Mouse (Mus musculus): Measurements from ENCODE around the gene Dedd. TPM values are rescaled to one million over a fixed set of nuclear protein-coding genes. Genes with fewer than 3 reads are reported as not detected.

Dedd gene
- total and polyA plus RNA-seq, 2 experiments = 14.7 to 28.3 TPM

DNA sequence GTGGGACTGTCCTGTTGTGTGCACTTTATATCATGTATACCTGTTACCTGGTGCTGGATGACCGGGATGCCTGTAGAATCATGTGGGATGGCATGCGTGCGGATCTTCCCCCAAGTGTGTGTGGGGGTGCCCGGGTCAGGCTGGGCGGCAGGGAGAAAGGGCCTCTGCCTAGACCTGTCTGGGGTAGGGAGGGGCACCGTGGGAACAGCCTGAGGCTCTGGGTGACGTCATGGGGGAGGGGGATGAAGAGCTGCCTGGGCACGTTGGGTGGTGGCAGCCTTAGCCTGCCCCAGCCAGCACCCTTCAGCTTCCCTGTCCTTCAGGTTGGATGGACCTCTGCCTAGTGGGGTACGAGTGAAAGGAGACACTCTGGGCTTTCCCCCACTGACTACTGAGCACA, 55.4 kb downstream of the Dedd start:
- H3K36me3 ChIP-seq (ENCODE audit: control insufficient read depth, insufficient read depth, low read length) = no peaks in the 10 kb centered on the region
- no peak for DNase-seq (ENCODE audit: extremely low read depth, low read depth, low spot score)
- H3K4me3 ChIP-seq (ENCODE audit: insufficient read depth, low read depth, low read length) = no peak overlapping the region
- no peak overlapping the region for H3K27ac ChIP-seq (replicated peaks; ENCODE audit: insufficient read depth, low read depth, low read length)
- H3K9ac ChIP-seq (ENCODE audit: low read depth, low read length) = no peak overlapping the region
- no peaks in the 10 kb centered on the region for H3K79me2 ChIP-seq (ENCODE audit: control insufficient read depth, insufficient read depth, low read length)
- TF ChIP-seq CTCF (IDR thresholded peaks at IDR 0.05; ENCODE audit: low read depth, low read length) (no peak), POLR2A (IDR thresholded peaks at IDR 0.05; ENCODE audit: extremely low read depth, insufficient read depth, low read length) (no peak)
- no peaks in the 10 kb centered on the region for H3K27me3 ChIP-seq (ENCODE audit: control insufficient read depth, insufficient read depth, low read length)
- WGBS = 69% methylated on average over 9 of the region's 9 CpGs
- H3K4me1 ChIP-seq (ENCODE audit: control insufficient read depth, insufficient read depth, low read length) = no peaks in the 10 kb centered on the region

DNA sequence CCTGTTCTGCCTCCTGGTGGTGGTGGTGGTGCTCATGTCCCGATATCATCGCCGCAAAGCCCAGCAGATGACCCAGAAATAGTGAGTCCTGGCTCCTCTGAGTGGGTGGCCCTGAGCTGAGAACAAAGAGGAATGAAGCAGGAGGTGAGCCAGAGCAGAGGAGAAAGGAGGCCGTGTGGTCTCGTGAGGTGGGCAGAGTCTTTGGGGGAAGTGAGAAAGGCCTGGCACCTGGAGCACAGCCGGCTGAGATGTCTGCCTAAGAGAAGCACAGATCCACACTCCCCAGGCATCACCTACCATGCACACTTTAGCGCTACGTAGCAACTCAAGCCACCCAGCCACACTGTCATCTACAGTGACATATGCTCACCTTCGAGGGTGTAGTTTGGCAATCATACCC, 56.2 kb downstream of the Dedd start:
- H3K79me2 ChIP-seq (ENCODE audit: control insufficient read depth, insufficient read depth, low read length) = no peaks in the 10 kb centered on the region
- no peak for TF ChIP-seq POLR2A (IDR thresholded peaks at IDR 0.05; ENCODE audit: extremely low read depth, insufficient read depth, low read length)
- no peaks in the 10 kb centered on the region for H3K36me3 ChIP-seq (ENCODE audit: control insufficient read depth, insufficient read depth, low read length)
- 73% methylated on average over 9 of the region's 9 CpGs for WGBS
- H3K4me3 ChIP-seq (ENCODE audit: insufficient read depth, low read depth, low read length) = no peak overlapping the region
- H3K4me1 ChIP-seq (ENCODE audit: control insufficient read depth, insufficient read depth, low read length) = no peaks in the 10 kb centered on the region
- H3K27ac ChIP-seq (replicated peaks; ENCODE audit: insufficient read depth, low read depth, low read length) = no peak overlapping the region
- DNase-seq (ENCODE audit: extremely low read depth, low read depth, low spot score) = no peak
- no peak overlapping the region for H3K9ac ChIP-seq (ENCODE audit: low read depth, low read length)
- no peaks in the 10 kb centered on the region for H3K27me3 ChIP-seq (ENCODE audit: control insufficient read depth, insufficient read depth, low read length)

DNA sequence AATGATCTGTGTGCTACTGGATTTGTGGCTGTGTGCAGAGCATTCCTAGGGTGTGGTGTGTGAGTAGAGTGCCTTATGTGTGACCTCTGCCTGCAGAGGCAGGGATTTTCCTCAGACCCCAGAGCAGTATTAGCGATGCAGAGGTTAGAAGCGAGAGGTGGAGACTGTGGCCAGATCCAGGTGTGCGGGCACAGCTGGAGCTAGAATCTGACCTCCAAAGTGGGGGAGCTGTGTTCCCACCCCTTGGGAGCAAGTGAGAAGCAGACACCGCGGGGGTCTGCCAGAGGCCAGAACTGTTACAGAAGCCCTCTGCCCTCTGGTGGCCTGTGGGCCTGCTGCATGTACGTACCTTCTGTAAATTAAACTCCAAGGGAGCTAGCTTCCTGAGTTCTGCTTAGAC, 58.2 kb downstream of the Dedd start:
- no peak overlapping the region for H3K27ac ChIP-seq (replicated peaks; ENCODE audit: insufficient read depth, low read depth, low read length)
- peak; percentile 20; the same call in 1 of the 2 replicates for TF ChIP-seq CTCF (IDR thresholded peaks at IDR 0.05; ENCODE audit: low read depth, low read length)
- no peak for TF ChIP-seq POLR2A (IDR thresholded peaks at IDR 0.05; ENCODE audit: extremely low read depth, insufficient read depth, low read length)
- H3K27me3 ChIP-seq (ENCODE audit: control insufficient read depth, insufficient read depth, low read length) = no peaks in the 10 kb centered on the region
- no peak overlapping the region for H3K4me3 ChIP-seq (ENCODE audit: insufficient read depth, low read depth, low read length)
- H3K79me2 ChIP-seq (ENCODE audit: control insufficient read depth, insufficient read depth, low read length) = no peaks in the 10 kb centered on the region
- no peak overlapping the region for H3K9ac ChIP-seq (ENCODE audit: low read depth, low read length)
- DNase-seq (ENCODE audit: extremely low read depth, low read depth, low spot score) = no peak
- 72% methylated on average over 6 of the region's 6 CpGs for WGBS
- no peaks in the 10 kb centered on the region for H3K4me1 ChIP-seq (ENCODE audit: control insufficient read depth, insufficient read depth, low read length)
- no peaks in the 10 kb centered on the region for H3K36me3 ChIP-seq (ENCODE audit: control insufficient read depth, insufficient read depth, low read length)

DNA sequence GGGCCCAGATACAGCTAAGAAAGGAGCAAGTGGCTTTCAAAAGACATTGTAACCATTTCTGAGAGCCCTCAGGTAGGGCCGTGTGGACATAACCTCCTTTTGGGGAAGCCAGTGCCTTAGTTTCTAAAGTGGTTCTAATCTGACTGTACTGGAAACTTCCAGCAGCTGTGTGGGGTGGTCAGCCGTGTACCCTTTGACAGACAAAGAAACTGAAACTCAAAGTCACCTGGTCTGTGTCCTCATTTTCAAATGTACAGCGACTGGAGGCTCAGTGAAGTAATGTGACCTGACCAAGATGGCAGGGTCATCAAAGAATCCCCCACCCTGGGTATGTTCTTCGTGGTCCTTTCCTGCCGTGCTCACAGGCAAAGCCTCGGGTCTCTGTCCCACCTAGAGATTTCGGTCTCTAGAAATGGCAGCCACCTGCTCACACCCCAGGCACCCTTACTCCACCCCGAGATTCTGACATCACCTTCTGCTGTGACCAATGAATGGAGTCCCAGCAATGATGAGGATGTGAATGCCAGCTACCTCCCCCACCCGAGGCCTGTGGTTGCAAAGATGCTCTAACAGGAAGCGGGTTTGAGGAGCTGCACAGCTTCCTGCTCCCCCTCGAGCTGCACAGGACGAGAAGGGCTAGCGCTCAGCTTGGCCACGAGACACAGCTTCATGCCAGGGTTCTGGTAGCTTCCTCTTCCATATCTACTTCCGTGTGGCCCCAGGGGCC, 59.6 kb downstream of the Dedd start, which contains the start of gene Arhgap30:
Arhgap30 (plus strand) TSS at position 579 of the 727 bp plus-strand sequence.
- DNase-seq (ENCODE audit: extremely low read depth, low read depth, low spot score) = peak; percentile 48
- Histone ChIP-seq H3K79me2 (ENCODE audit: control insufficient read depth, insufficient read depth, low read length) (no peaks in the 10 kb centered on the region), H3K4me3 (ENCODE audit: insufficient read depth, low read depth, low read length) (peak within 1 kb of the TSS; percentile 57), H3K27me3 (ENCODE audit: control insufficient read depth, insufficient read depth, low read length) (no peaks in the 10 kb centered on the region), H3K4me1 (ENCODE audit: control insufficient read depth, insufficient read depth, low read length) (no peaks in the 10 kb centered on the region), H3K36me3 (ENCODE audit: control insufficient read depth, insufficient read depth, low read length) (no peaks in the 10 kb centered on the region), H3K9ac (ENCODE audit: low read depth, low read length) (peak within 1 kb of the TSS; percentile 57), H3K27ac (replicated peaks; ENCODE audit: insufficient read depth, low read depth, low read length) (peak within 1 kb of the TSS; percentile 35)
- WGBS = 75% methylated on average over 15 of the region's 15 CpGs
- TF ChIP-seq POLR2A (IDR thresholded peaks at IDR 0.05; ENCODE audit: extremely low read depth, insufficient read depth, low read length) (no peak), CTCF (IDR thresholded peaks at IDR 0.05; ENCODE audit: low read depth, low read length) (no peak)

DNA sequence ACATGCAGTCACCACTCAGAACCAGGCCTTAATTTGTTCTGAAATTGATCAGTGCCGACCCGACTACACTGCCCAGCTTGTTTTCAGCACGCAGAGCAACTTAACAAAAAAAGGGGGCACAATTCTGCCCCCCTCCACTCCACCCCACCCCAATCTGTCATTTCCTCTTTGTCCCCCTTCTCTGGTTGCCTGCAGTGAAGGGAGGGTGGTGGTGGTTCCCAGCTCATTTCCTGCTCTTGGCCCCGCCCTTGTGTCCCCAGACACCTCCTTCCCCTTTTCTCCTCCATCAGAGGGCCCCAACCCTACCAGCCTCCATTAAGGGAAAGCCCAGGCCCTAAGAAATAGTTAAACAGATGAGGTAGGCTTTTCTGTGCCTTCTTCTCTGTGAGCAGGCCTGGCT, 61.2 kb downstream of the Dedd start:
- Histone ChIP-seq H3K4me1 (ENCODE audit: control insufficient read depth, insufficient read depth, low read length) (no peaks in the 10 kb centered on the region), H3K36me3 (ENCODE audit: control insufficient read depth, insufficient read depth, low read length) (no peaks in the 10 kb centered on the region), H3K27ac (replicated peaks; ENCODE audit: insufficient read depth, low read depth, low read length) (peak overlapping the region; percentile 35; the same call in 1 of the 2 replicates), H3K27me3 (ENCODE audit: control insufficient read depth, insufficient read depth, low read length) (no peaks in the 10 kb centered on the region), H3K9ac (ENCODE audit: low read depth, low read length) (no peak overlapping the region; the same call in 1 of the 2 replicates), H3K79me2 (ENCODE audit: control insufficient read depth, insufficient read depth, low read length) (no peaks in the 10 kb centered on the region), H3K4me3 (ENCODE audit: insufficient read depth, low read depth, low read length) (no peak overlapping the region)
- 78% methylated on average over 4 of the region's 4 CpGs for WGBS
- TF ChIP-seq POLR2A (IDR thresholded peaks at IDR 0.05; ENCODE audit: extremely low read depth, insufficient read depth, low read length) = no peak
- no peak for TF ChIP-seq CTCF (IDR thresholded peaks at IDR 0.05; ENCODE audit: low read depth, low read length)
- DNase-seq (ENCODE audit: extremely low read depth, low read depth, low spot score) = peak; percentile 30

Other genes starting within 250 kb of the Dedd start
- 0.13 and 0.37 TPM in 2 replicates for gene Cfap126, start 215.2 kb upstream of the Dedd start, total RNA-seq (2014; rRNA removed)
- 1.5 and 3.5 TPM in 2 replicates for gene Cfap126, start 215.2 kb upstream of the Dedd start, polyA plus RNA-seq (2012; rRNA removed)
- 194 and 217 TPM in 2 replicates for gene Sdhc, start 178.5 kb upstream of the Dedd start, total RNA-seq (2014; rRNA removed)
- 375 and 403 TPM in 2 replicates for gene Sdhc, start 178.5 kb upstream of the Dedd start, polyA plus RNA-seq (2012; rRNA removed)
- 0.07 and 0.09 TPM in 2 replicates for gene Mpz, start 178.4 kb upstream of the Dedd start, total RNA-seq (2014; rRNA removed)
- 0.27 and 0.83 TPM in 2 replicates for gene Mpz, start 178.4 kb upstream of the Dedd start, polyA plus RNA-seq (2012; rRNA removed)
- 3.8 and 10.0 TPM in 2 replicates for gene Pcp4l1, start 132.9 kb upstream of the Dedd start, total RNA-seq (2014; rRNA removed)
- gene Pcp4l1, start 132.9 kb upstream of the Dedd start, polyA plus RNA-seq (2012; rRNA removed) = 10.5 and 15.0 TPM in 2 replicates
- 178 and 264 TPM in 2 replicates for gene Nr1i3, start 115.2 kb upstream of the Dedd start, total RNA-seq (2014; rRNA removed)
- 215 and 229 TPM in 2 replicates for gene Nr1i3, start 115.2 kb upstream of the Dedd start, polyA plus RNA-seq (2012; rRNA removed)
- gene Tomm40l, start 106.6 kb upstream of the Dedd start, total RNA-seq (2014; rRNA removed) = 5.5 and 10.7 TPM in 2 replicates
- 6.7 and 9.7 TPM in 2 replicates for gene Tomm40l, start 106.6 kb upstream of the Dedd start, polyA plus RNA-seq (2012; rRNA removed)
- gene Apoa2, start 104.1 kb upstream of the Dedd start, total RNA-seq (2014; rRNA removed) = 15,245 and 18,176 TPM in 2 replicates
- gene Apoa2, start 104.1 kb upstream of the Dedd start, polyA plus RNA-seq (2012; rRNA removed) = 28,168 and 29,095 TPM in 2 replicates
- gene Fcer1g, start 94.8 kb upstream of the Dedd start, total RNA-seq (2014; rRNA removed) = 6.4 and 12.4 TPM in 2 replicates
- gene Fcer1g, start 94.8 kb upstream of the Dedd start, polyA plus RNA-seq (2012; rRNA removed) = 21.3 and 50.7 TPM in 2 replicates
- 0.09 and 0.13 TPM in 2 replicates for gene Adamts4, start 78.7 kb upstream of the Dedd start, total RNA-seq (2014; rRNA removed)
- 0.15 and 0.37 TPM in 2 replicates for gene Adamts4, start 78.7 kb upstream of the Dedd start, polyA plus RNA-seq (2012; rRNA removed)
- gene Ndufs2, start 77.8 kb upstream of the Dedd start, total RNA-seq (2014; rRNA removed) = 272 and 275 TPM in 2 replicates
- gene Ndufs2, start 77.8 kb upstream of the Dedd start, polyA plus RNA-seq (2012; rRNA removed) = 174 and 195 TPM in 2 replicates
- 4.8 and 6.4 TPM in 2 replicates for gene B4galt3, start 58.8 kb upstream of the Dedd start, total RNA-seq (2014; rRNA removed)
- 16.1 and 23.9 TPM in 2 replicates for gene B4galt3, start 58.8 kb upstream of the Dedd start, polyA plus RNA-seq (2012; rRNA removed)
- 11.0 and 14.4 TPM in 2 replicates for gene Ppox, start 48.0 kb upstream of the Dedd start, total RNA-seq (2014; rRNA removed)
- 19.6 and 31.2 TPM in 2 replicates for gene Ppox, start 48.0 kb upstream of the Dedd start, polyA plus RNA-seq (2012; rRNA removed)
- gene Usp21, start 41.2 kb upstream of the Dedd start, total RNA-seq (2014; rRNA removed) = 4.3 and 7.2 TPM in 2 replicates
- 20.2 and 23.8 TPM in 2 replicates for gene Usp21, start 41.2 kb upstream of the Dedd start, polyA plus RNA-seq (2012; rRNA removed)
- 96.5 and 103 TPM in 2 replicates for gene Ufc1, start 34.1 kb upstream of the Dedd start, total RNA-seq (2014; rRNA removed)
- gene Ufc1, start 34.1 kb upstream of the Dedd start, polyA plus RNA-seq (2012; rRNA removed) = 30.3 and 34.5 TPM in 2 replicates
- 128 and 132 TPM in 2 replicates for gene Nit1, start 16.5 kb downstream of the Dedd start, total RNA-seq (2014; rRNA removed)
- 120 and 139 TPM in 2 replicates for gene Nit1, start 16.5 kb downstream of the Dedd start, polyA plus RNA-seq (2012; rRNA removed)
- gene Pfdn2, start 16.5 kb downstream of the Dedd start, total RNA-seq (2014; rRNA removed) = 21.6 and 26.6 TPM in 2 replicates
- 13.1 and 15.2 TPM in 2 replicates for gene Pfdn2, start 16.5 kb downstream of the Dedd start, polyA plus RNA-seq (2012; rRNA removed)
- not detected in 2 replicates for gene Klhdc9, start 31.7 kb downstream of the Dedd start, total RNA-seq (2014; rRNA removed)
- 0.05 TPM in 1 of 2 replicates, not detected in the other for gene Klhdc9, start 31.7 kb downstream of the Dedd start, polyA plus RNA-seq (2012; rRNA removed)
- 0.09 and 0.20 TPM in 2 replicates for gene Nectin4, start 41.0 kb downstream of the Dedd start, total RNA-seq (2014; rRNA removed)
- 0.09 and 0.16 TPM in 2 replicates for gene Nectin4, start 41.0 kb downstream of the Dedd start, polyA plus RNA-seq (2012; rRNA removed)
- gene Arhgap30, start 59.8 kb downstream of the Dedd start, total RNA-seq (2014; rRNA removed) = 2.4 and 2.8 TPM in 2 replicates
- 1.3 and 2.0 TPM in 2 replicates for gene Arhgap30, start 59.8 kb downstream of the Dedd start, polyA plus RNA-seq (2012; rRNA removed)
- gene Usf1, start 82.2 kb downstream of the Dedd start, total RNA-seq (2014; rRNA removed) = 27.2 and 33.7 TPM in 2 replicates
- 39.4 and 44.7 TPM in 2 replicates for gene Usf1, start 82.2 kb downstream of the Dedd start, polyA plus RNA-seq (2012; rRNA removed)
- 26.6 and 27.8 TPM in 2 replicates for gene Tstd1, start 89.7 kb downstream of the Dedd start, total RNA-seq (2014; rRNA removed)
- 50.6 and 57.2 TPM in 2 replicates for gene Tstd1, start 89.7 kb downstream of the Dedd start, polyA plus RNA-seq (2012; rRNA removed)
- 39.1 and 56.8 TPM in 2 replicates for gene F11r, start 108.4 kb downstream of the Dedd start, total RNA-seq (2014; rRNA removed)
- 47.7 and 60.4 TPM in 2 replicates for gene F11r, start 108.4 kb downstream of the Dedd start, polyA plus RNA-seq (2012; rRNA removed)
- 3.4 and 5.5 TPM in 2 replicates for gene Alyref2, start 174.3 kb downstream of the Dedd start, total RNA-seq (2014; rRNA removed)
- gene Alyref2, start 174.3 kb downstream of the Dedd start, polyA plus RNA-seq (2012; rRNA removed) = 3.2 and 4.6 TPM in 2 replicates
- gene Itln1, start 206.1 kb downstream of the Dedd start, total RNA-seq (2014; rRNA removed) = not detected in 2 replicates
- gene Itln1, start 206.1 kb downstream of the Dedd start, polyA plus RNA-seq (2012; rRNA removed) = not detected in 2 replicates
- 0.40 and 0.46 TPM in 2 replicates for gene Cd244a, start 230.0 kb downstream of the Dedd start, total RNA-seq (2014; rRNA removed)
- 0.17 TPM in 1 of 2 replicates, not detected in the other for gene Cd244a, start 230.0 kb downstream of the Dedd start, polyA plus RNA-seq (2012; rRNA removed)